Mouse (Mus musculus): ENCODE data around the gene Parp16. TPM values are rescaled to one million over a fixed set of nuclear protein-coding genes. Genes with fewer than 3 reads are reported as not detected.
"Not testable (repeated sequence)": the region's sequence is repeated elsewhere in the genome, so short reads cannot be mapped to it uniquely, and the experiment has no call there.

Parp16 gene
- polyA plus RNA-seq, 1 experiment from 2014 or later, result 5.0 TPM

DNA sequence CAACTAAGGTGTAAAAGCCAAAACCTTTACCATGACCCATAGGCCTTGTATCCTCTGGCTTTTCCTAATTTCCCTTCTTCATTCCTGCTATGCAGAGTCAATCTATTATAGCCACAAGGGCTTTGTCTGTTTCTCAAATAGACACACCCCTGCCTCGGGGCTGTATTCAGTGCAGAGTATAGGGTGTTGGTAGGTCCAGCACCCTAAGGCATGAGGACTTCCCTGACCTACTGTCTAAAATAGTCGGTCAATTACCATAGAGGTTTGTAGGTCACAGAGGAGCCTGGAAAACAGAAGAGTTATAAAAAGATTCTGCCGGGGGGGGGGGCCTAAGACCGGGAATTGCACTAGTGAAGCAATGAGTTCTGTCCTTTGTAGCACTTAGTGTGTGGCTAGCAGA, 78.7 kb downstream of the Parp16 start:
- Histone ChIP-seq H3K9ac (no peak overlapping the region), H3K27ac (ENCODE audit: poor library complexity, severe bottlenecking) (no peak overlapping the region), H3K4me1 (replicated peaks) (no peaks in the 10 kb centered on the region), H3K9me3 (replicated peaks) (no peaks in the 10 kb centered on the region), H3K36me3 (no peaks in the 10 kb centered on the region), H3K4me3 (no peak overlapping the region), H3K27me3 (replicated peaks) (peaks cover 3% of the 10 kb centered on the region; the same call in 1 of the 2 replicates), H3K4me2 (no peak overlapping the region)
- ATAC-seq (ENCODE audit: insufficient number of reproducible peaks, low FRiP score), result no peak
- 66% methylated on average over 4 of the region's 4 CpGs for WGBS

DNA sequence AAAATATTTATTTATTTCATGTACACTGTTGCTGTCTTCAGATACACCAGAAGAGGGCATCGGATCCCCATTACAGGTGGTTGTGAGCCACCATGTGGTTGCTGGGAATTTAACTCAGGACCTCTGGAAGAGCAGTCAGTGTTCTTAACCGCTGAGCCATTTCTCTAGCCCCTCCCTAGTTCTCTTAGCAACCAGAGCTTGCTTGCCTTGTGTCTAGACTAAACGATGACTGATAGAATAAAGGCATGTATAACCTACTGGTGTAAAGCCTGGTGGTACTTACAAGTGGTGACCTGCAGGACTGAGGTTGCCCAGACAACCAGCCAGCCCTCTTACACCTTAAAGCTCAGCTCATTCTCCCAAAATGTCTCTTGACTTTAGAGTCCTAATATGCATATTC, 79.7 kb downstream of the Parp16 start:
- H3K36me3 ChIP-seq; H3K4me3 ChIP-seq; H3K4me1 ChIP-seq (replicated peaks); H3K27ac ChIP-seq (ENCODE audit: poor library complexity, severe bottlenecking); H3K9me3 ChIP-seq (replicated peaks); ATAC-seq (ENCODE audit: insufficient number of reproducible peaks, low FRiP score); H3K9ac ChIP-seq; H3K4me2 ChIP-seq; H3K27me3 ChIP-seq (replicated peaks): not testable (repeated sequence)
- WGBS, result 81% methylated on average over 3 of the region's 3 CpGs

DNA sequence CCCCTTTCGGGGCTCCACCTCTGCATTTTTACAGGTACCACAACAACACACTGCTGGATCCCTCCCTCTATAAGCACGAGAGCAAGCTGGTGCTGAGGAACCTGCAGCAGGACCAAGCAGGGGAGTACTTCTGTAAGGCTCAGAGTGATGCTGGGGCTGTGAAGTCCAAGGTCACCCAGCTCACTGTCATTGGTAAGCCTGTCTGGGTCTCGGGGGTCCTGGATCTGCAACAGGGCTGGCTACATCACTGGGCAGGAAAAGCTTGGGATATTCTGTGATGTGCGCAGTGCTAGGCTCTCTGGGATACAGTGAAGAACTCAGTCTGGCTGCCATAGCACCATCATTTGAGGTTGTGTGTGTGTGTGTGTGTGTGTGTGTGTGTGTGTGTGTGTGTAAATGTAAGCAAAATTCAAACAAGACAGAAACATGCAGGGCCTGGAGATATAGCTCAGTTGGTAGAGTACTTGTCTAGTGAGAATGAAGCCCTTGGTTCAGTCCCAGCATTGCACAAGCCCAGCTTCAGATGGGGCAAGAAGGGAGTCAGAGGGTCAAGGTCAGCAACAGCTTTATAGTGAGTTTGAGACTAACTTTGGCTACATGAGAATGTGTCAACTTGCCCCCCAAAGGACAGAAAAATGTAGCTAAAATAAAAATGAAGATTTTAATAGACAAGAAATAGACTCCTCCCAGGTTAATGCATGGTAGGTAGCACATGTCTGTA, 80.8 kb downstream of the Parp16 start:
- no peaks in the 10 kb centered on the region for H3K4me1 ChIP-seq (replicated peaks)
- ATAC-seq (ENCODE audit: insufficient number of reproducible peaks, low FRiP score), result no peak
- H3K27ac ChIP-seq (ENCODE audit: poor library complexity, severe bottlenecking), result no peak overlapping the region
- no peaks in the 10 kb centered on the region for H3K27me3 ChIP-seq (replicated peaks)
- H3K9ac ChIP-seq, result no peak overlapping the region
- no peaks in the 10 kb centered on the region for H3K9me3 ChIP-seq (replicated peaks)
- H3K4me3 ChIP-seq, result no peak overlapping the region
- WGBS, result 75% methylated on average over 4 of the region's 4 CpGs
- H3K36me3 ChIP-seq, result no peaks in the 10 kb centered on the region
- H3K4me2 ChIP-seq, result no peak overlapping the region

DNA sequence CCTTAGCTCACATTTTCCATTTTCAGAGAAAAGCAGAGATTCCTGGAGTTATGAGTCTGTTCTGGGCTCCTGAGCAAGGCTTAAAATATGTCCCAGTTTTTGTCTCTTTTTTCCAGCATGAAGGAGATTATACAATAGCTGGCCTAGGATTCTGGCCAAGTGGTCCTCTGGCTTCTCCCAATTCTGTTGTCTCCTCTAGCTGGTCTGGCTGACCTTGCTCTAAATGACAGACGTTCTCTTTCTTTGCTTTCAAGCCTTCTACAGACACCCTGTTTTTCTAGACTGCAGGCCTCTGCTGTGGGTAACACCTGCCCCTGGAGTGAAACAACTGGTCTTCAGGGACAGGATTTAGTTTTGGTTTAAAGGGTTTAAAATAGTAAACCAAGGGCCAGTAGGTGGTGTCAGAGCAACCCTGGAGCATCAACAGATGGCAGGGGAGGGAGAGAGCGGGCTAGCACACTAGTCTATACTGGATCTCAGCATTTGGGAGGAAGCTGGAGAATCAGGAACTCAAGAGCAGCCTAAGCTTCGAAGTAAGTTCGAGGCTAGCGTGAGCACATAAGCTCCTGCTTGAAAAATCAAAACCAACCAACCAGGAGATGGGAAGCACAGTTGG, 86.5 kb downstream of the Parp16 start:
- no peaks in the 10 kb centered on the region for H3K9me3 ChIP-seq (replicated peaks)
- no peaks in the 10 kb centered on the region for H3K4me1 ChIP-seq (replicated peaks)
- 60% methylated on average over 5 of the region's 5 CpGs for WGBS
- ATAC-seq (ENCODE audit: insufficient number of reproducible peaks, low FRiP score), result no peak
- no peak overlapping the region for H3K9ac ChIP-seq
- H3K36me3 ChIP-seq, result no peaks in the 10 kb centered on the region
- no peaks in the 10 kb centered on the region for H3K27me3 ChIP-seq (replicated peaks)
- no peak overlapping the region for H3K4me3 ChIP-seq
- no peak overlapping the region for H3K4me2 ChIP-seq
- H3K27ac ChIP-seq (ENCODE audit: poor library complexity, severe bottlenecking), result no peak overlapping the region

DNA sequence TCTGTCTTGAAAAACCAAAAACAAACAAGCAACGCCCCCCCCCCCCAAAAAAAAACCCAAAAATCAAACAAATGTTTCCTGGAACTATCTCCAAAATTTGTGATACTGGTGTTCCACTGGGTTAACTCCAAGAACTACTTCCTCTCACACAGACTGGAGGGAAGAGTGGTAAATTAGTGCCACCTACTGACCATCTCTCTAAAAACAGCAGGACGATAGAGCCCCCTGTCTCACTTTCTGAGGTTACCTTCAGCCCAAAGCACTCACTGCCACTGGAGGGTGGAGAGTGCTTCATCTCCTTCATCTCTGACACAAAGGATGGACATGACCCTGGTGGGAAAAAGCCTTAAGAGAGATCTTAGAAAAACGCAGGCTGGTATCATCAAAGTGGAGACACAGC, 88.1 kb downstream of the Parp16 start:
- no peak overlapping the region for H3K9ac ChIP-seq
- H3K27ac ChIP-seq (ENCODE audit: poor library complexity, severe bottlenecking), result no peak overlapping the region
- H3K4me3 ChIP-seq, result no peak overlapping the region
- H3K27me3 ChIP-seq (replicated peaks), result no peaks in the 10 kb centered on the region
- H3K4me2 ChIP-seq, result no peak overlapping the region
- under 1% methylated on average over 3 of the region's 3 CpGs for WGBS
- no peak for ATAC-seq (ENCODE audit: insufficient number of reproducible peaks, low FRiP score)
- H3K9me3 ChIP-seq (replicated peaks), result no peaks in the 10 kb centered on the region
- H3K4me1 ChIP-seq (replicated peaks), result no peaks in the 10 kb centered on the region
- H3K36me3 ChIP-seq, result no peaks in the 10 kb centered on the region

DNA sequence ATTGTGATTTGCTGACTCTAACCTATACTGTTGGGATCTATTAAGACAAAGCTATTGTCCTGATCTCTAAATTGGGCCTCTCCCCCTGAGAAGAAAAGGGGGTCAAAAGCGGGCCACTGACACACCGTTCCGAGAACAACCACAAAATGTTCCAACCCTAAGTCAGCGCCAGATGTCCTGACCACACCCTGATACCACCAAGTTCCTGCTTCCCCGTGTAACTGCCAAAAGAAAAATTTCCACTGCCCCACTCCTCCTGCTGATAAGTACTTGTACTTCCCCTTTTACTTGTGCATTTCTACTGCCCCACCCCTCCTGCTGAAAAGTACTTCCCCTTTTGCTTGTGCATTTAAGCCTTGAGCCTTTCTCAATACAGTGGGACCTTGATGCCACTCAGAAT, 93.1 kb downstream of the Parp16 start:
- H3K9me3 ChIP-seq (replicated peaks); H3K4me2 ChIP-seq; H3K9ac ChIP-seq; H3K36me3 ChIP-seq; H3K4me3 ChIP-seq; H3K27ac ChIP-seq (ENCODE audit: poor library complexity, severe bottlenecking); H3K4me1 ChIP-seq (replicated peaks); ATAC-seq (ENCODE audit: insufficient number of reproducible peaks, low FRiP score); H3K27me3 ChIP-seq (replicated peaks): not testable (repeated sequence)
- WGBS, result 73% methylated on average over 5 of the region's 5 CpGs

Other genes with a start within 250 kb of the Parp16 start
- 0.05 TPM in 2 replicates for gene Slc24a1, start 243.7 kb upstream of the Parp16 start, polyA plus RNA-seq (2016; fragmentation: Nextera tagmentation; extraction: Ambion mirVana)
- 45.2 and 48.6 TPM in 2 replicates for gene Ints14, start 234.4 kb upstream of the Parp16 start, polyA plus RNA-seq (2016; fragmentation: Nextera tagmentation; extraction: Ambion mirVana)
- gene Hacd3, start 173.7 kb upstream of the Parp16 start, polyA plus RNA-seq (2016; fragmentation: Nextera tagmentation; extraction: Ambion mirVana), result 62.8 and 64.0 TPM in 2 replicates
- 42.6 and 44.3 TPM in 2 replicates for gene Dpp8, start 162.9 kb upstream of the Parp16 start, polyA plus RNA-seq (2016; fragmentation: Nextera tagmentation; extraction: Ambion mirVana)
- gene Igdcc4, start 93.9 kb upstream of the Parp16 start, polyA plus RNA-seq (2016; fragmentation: Nextera tagmentation; extraction: Ambion mirVana), result 12.9 and 13.0 TPM in 2 replicates
- 4.8 and 5.5 TPM in 2 replicates for gene Igdcc3, start 54.2 kb upstream of the Parp16 start, polyA plus RNA-seq (2016; fragmentation: Nextera tagmentation; extraction: Ambion mirVana)
- 0.17 TPM in 1 of 2 replicates, not detected in the other for gene Cilp, start 69.8 kb downstream of the Parp16 start, polyA plus RNA-seq (2016; fragmentation: Nextera tagmentation; extraction: Ambion mirVana)
- gene Clpx, start 98.9 kb downstream of the Parp16 start, polyA plus RNA-seq (2016; fragmentation: Nextera tagmentation; extraction: Ambion mirVana), result 44.6 and 45.2 TPM in 2 replicates
- gene Pdcd7, start 150.8 kb downstream of the Parp16 start, polyA plus RNA-seq (2016; fragmentation: Nextera tagmentation; extraction: Ambion mirVana), result 9.5 and 9.9 TPM in 2 replicates
- gene Ubap1l, start 165.7 kb downstream of the Parp16 start, polyA plus RNA-seq (2016; fragmentation: Nextera tagmentation; extraction: Ambion mirVana), result 0.11 TPM in 1 of 2 replicates, not detected in the other
- 2.0 and 2.8 TPM in 2 replicates for gene Kbtbd13, start 196.3 kb downstream of the Parp16 start, polyA plus RNA-seq (2016; fragmentation: Nextera tagmentation; extraction: Ambion mirVana)
- 3.0 and 3.7 TPM in 2 replicates for gene Rasl12, start 203.2 kb downstream of the Parp16 start, polyA plus RNA-seq (2016; fragmentation: Nextera tagmentation; extraction: Ambion mirVana)
- not detected in 2 replicates for gene Slc51b, start 227.6 kb downstream of the Parp16 start, polyA plus RNA-seq (2016; fragmentation: Nextera tagmentation; extraction: Ambion mirVana)
- 17.5 and 17.9 TPM in 2 replicates for gene Mtfmt, start 240.4 kb downstream of the Parp16 start, polyA plus RNA-seq (2016; fragmentation: Nextera tagmentation; extraction: Ambion mirVana)

Measured in heart, embryonic 12.5 days (tissue).